Mouse (Mus musculus): ENCODE data around the gene Cc2d1a. TPM values are rescaled to one million over a fixed set of nuclear protein-coding genes. Genes with fewer than 3 reads are reported as not detected.

Cc2d1a gene
- polyA plus RNA-seq, 1 experiment from 2014 or later, result 17.1 TPM

DNA sequence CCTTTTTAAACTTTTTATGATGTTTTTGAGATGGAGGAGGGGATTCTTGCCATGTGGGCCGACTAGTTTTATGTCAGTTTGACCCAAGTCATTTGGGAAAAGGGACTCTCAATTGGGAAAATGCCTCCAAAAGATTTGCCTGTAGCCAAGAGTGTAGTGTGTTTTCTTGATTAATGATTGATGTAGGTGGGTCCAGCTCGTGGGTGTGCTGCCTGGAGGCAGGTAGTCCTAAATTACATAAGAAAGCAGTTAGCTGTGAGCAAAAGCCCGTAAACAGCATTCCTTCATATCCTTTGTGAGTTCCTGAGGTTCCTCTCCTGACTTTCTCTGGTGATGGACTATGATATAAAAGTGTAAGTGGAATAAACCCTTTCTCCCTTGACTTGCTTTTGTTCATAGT, 1.4 kb upstream of the Cc2d1a start:
- ATAC-seq (replicated peaks; ENCODE audit: low FRiP score), result no peak
- Histone ChIP-seq H3K4me2 (ENCODE audit: low read depth, low read length, severe bottlenecking) (no peak overlapping the region), H3K4me1 (replicated peaks; ENCODE audit: control insufficient read depth, insufficient read depth, low read length) (peaks cover 9% of the 10 kb centered on the region; the same call in 1 of the 2 replicates), H3K27ac (ENCODE audit: low read depth, low read length) (no peak overlapping the region), H3K9me3 (ENCODE audit: control insufficient read depth, low read length) (no peaks in the 10 kb centered on the region), H3K36me3 (ENCODE audit: control insufficient read depth, insufficient read depth, low read length) (no peaks in the 10 kb centered on the region), H3K27me3 (ENCODE audit: control insufficient read depth, insufficient read depth, low read length) (no peaks in the 10 kb centered on the region), H3K9ac (ENCODE audit: low read length) (no peak overlapping the region), H3K4me3 (ENCODE audit: low read depth, low read length) (no peak overlapping the region)
- whole genome bisulfite sequencing, result 77% methylated on average over 3 of the region's 3 CpGs
- no peak for DNase-seq (ENCODE audit: low spot score)

- no peak overlapping the region for H3K4me3 ChIP-seq (ENCODE audit: low read depth, low read length)
- H3K27ac ChIP-seq (ENCODE audit: low read depth, low read length), result no peak overlapping the region
- H3K9ac ChIP-seq (ENCODE audit: low read length), result no peak overlapping the region
- ATAC-seq (replicated peaks; ENCODE audit: low FRiP score) (0 out of 2 replicates have a peak, but pooled peaks have one; percentile 16), DNase-seq (ENCODE audit: low spot score) (no peak)
- H3K36me3 ChIP-seq (ENCODE audit: control insufficient read depth, insufficient read depth, low read length), result peaks cover 5% of the 10 kb centered on the region; the same call in 1 of the 2 replicates
- WGBS, result 96% methylated on average over 5 of the region's 5 CpGs
- no peaks in the 10 kb centered on the region for H3K9me3 ChIP-seq (ENCODE audit: control insufficient read depth, low read length)
- H3K4me1 ChIP-seq (replicated peaks; ENCODE audit: control insufficient read depth, insufficient read depth, low read length), result peaks cover 9% of the 10 kb centered on the region; the same call in 1 of the 2 replicates
- peak overlapping the region; percentile 85; the same call in 1 of the 2 replicates for H3K4me2 ChIP-seq (ENCODE audit: low read depth, low read length, severe bottlenecking)
- H3K27me3 ChIP-seq (ENCODE audit: control insufficient read depth, insufficient read depth, low read length), result no peaks in the 10 kb centered on the region
These were observed 755 bp upstream of the Cc2d1a start for GRCm38 (mm10) chr8:84148531-84148850.

GRCm38 (mm10) chr8:84147324-84147766, 391 bp downstream of the Cc2d1a start:
- H3K9me3 ChIP-seq (ENCODE audit: control insufficient read depth, low read length), result no peaks in the 10 kb centered on the region
- peaks cover 8% of the 10 kb centered on the region for H3K36me3 ChIP-seq (ENCODE audit: control insufficient read depth, insufficient read depth, low read length)
- WGBS, result 9% methylated on average over 14 of the region's 14 CpGs
- no peak overlapping the region for H3K27ac ChIP-seq (ENCODE audit: low read depth, low read length)
- H3K4me1 ChIP-seq (replicated peaks; ENCODE audit: control insufficient read depth, insufficient read depth, low read length), result peaks cover 9% of the 10 kb centered on the region; the same call in 1 of the 2 replicates
- H3K9ac ChIP-seq (ENCODE audit: low read length), result peak overlapping the region; percentile 81
- DNase-seq (ENCODE audit: low spot score) (no peak), ATAC-seq (replicated peaks; ENCODE audit: low FRiP score) (peak; percentile 81)
- no peaks in the 10 kb centered on the region for H3K27me3 ChIP-seq (ENCODE audit: control insufficient read depth, insufficient read depth, low read length)
- H3K4me3 ChIP-seq (ENCODE audit: low read depth, low read length), result peak overlapping the region; percentile 67
- H3K4me2 ChIP-seq (ENCODE audit: low read depth, low read length, severe bottlenecking), result peak overlapping the region; percentile 85

DNA sequence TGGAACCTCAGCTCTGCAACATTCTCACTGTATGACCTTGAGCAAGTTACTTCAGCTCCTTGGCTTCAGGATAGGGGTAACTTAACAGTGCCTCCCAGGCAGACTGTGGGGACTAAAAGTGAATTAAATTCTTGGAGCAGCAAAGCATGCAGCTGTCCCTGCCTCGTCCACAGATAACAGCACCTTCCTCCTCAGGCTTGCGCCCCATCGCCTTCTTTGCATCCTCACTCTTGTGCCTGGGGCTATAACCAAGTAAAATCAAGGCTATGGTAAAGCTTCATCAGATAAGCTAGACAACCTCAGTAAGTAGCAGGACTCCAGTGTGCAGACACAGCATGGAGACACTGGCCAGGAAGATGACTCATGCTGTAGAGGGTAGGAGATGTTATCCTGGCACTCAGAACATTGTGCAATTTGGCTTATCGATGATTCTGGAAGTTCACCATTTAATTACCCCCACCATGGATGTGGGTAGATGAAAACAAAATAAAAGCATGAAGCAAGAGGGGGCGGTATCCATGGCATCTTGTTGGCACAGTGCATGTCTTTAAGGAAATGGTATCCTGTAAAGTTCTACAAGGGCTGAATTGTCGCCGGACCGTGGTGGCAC, 3.0 kb downstream of the Cc2d1a start:
- no peaks in the 10 kb centered on the region for H3K27me3 ChIP-seq (ENCODE audit: control insufficient read depth, insufficient read depth, low read length)
- peaks cover 9% of the 10 kb centered on the region; the same call in 1 of the 2 replicates for H3K4me1 ChIP-seq (replicated peaks; ENCODE audit: control insufficient read depth, insufficient read depth, low read length)
- WGBS, result 96% methylated on average over 8 of the region's 8 CpGs
- H3K9me3 ChIP-seq (ENCODE audit: control insufficient read depth, low read length), result no peaks in the 10 kb centered on the region
- H3K9ac ChIP-seq (ENCODE audit: low read length), result no peak overlapping the region
- no peak overlapping the region for H3K4me2 ChIP-seq (ENCODE audit: low read depth, low read length, severe bottlenecking)
- H3K27ac ChIP-seq (ENCODE audit: low read depth, low read length), result no peak overlapping the region
- H3K4me3 ChIP-seq (ENCODE audit: low read depth, low read length), result no peak overlapping the region
- DNase-seq (ENCODE audit: low spot score) (no peak), ATAC-seq (replicated peaks; ENCODE audit: low FRiP score) (no peak)
- peaks cover 14% of the 10 kb centered on the region for H3K36me3 ChIP-seq (ENCODE audit: control insufficient read depth, insufficient read depth, low read length)

GRCm38 (mm10) chr8:84140838-84141237, 6.9 kb downstream of the Cc2d1a start:
- no peak overlapping the region for H3K9ac ChIP-seq (ENCODE audit: low read length)
- peaks cover 24% of the 10 kb centered on the region for H3K36me3 ChIP-seq (ENCODE audit: control insufficient read depth, insufficient read depth, low read length)
- no peak overlapping the region for H3K4me2 ChIP-seq (ENCODE audit: low read depth, low read length, severe bottlenecking)
- ATAC-seq (replicated peaks; ENCODE audit: low FRiP score) (no peak), DNase-seq (ENCODE audit: low spot score) (peak; percentile 36)
- H3K4me1 ChIP-seq (replicated peaks; ENCODE audit: control insufficient read depth, insufficient read depth, low read length), result no peaks in the 10 kb centered on the region
- 88% methylated on average over 4 of the region's 4 CpGs for WGBS
- no peak overlapping the region for H3K4me3 ChIP-seq (ENCODE audit: low read depth, low read length)
- no peaks in the 10 kb centered on the region for H3K9me3 ChIP-seq (ENCODE audit: control insufficient read depth, low read length)
- H3K27ac ChIP-seq (ENCODE audit: low read depth, low read length), result no peak overlapping the region
- no peaks in the 10 kb centered on the region for H3K27me3 ChIP-seq (ENCODE audit: control insufficient read depth, insufficient read depth, low read length)

DNA sequence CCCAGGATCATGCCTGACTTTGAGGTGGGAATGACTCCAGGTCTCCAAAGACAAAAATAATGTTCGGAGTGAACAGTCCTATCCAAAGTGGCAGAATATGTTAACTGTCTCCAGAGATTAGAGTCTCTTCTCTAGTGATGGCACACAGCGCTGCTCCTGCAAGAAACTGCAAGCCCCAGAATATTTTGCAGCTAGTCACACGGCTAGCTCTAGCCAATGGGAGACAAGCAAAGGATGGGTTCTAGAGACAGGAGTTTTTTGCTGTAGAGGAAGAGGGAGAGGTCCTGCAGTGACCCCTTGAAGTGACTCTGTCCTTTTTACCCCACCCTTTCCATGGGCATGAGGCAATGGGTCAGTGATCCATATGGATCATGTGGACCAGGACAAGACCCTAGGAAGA, 9.9 kb downstream of the Cc2d1a start:
- no peaks in the 10 kb centered on the region for H3K4me1 ChIP-seq (replicated peaks; ENCODE audit: control insufficient read depth, insufficient read depth, low read length)
- H3K27ac ChIP-seq (ENCODE audit: low read depth, low read length), result no peak overlapping the region
- no peak overlapping the region for H3K4me3 ChIP-seq (ENCODE audit: low read depth, low read length)
- no peaks in the 10 kb centered on the region for H3K27me3 ChIP-seq (ENCODE audit: control insufficient read depth, insufficient read depth, low read length)
- H3K4me2 ChIP-seq (ENCODE audit: low read depth, low read length, severe bottlenecking), result no peak overlapping the region
- no peaks in the 10 kb centered on the region for H3K9me3 ChIP-seq (ENCODE audit: control insufficient read depth, low read length)
- H3K9ac ChIP-seq (ENCODE audit: low read length), result no peak overlapping the region
- DNase-seq (ENCODE audit: low spot score), result peak; percentile 34
- 94% methylated on average over 3 of the region's 3 CpGs for WGBS
- H3K36me3 ChIP-seq (ENCODE audit: control insufficient read depth, insufficient read depth, low read length), result peaks cover 19% of the 10 kb centered on the region
- no peak for ATAC-seq (replicated peaks; ENCODE audit: low FRiP score)

DNA sequence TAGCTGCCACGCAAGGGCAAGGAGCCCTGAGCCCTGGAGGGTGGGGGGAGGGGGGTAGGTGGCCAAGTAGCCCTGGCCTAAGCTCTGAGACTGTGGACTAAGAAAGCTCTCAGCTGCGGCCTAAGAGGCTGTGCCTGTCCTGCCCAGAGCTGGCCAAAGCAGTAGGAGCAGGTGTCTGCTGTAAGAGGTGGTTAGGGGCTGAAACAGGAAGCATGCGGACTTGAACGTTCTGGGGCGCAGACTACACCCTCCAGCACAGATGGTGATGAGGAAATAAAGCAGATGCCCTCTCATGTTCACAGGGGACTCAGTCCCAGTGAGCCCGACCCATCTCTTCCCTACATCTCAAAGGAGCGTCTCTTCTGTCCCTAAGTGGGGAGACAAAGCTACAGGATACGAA, 15.5 kb downstream of the Cc2d1a start:
- H3K27ac ChIP-seq (ENCODE audit: low read depth, low read length), result no peak overlapping the region
- 86% methylated on average over 8 of the region's 8 CpGs for WGBS
- no peaks in the 10 kb centered on the region for H3K4me1 ChIP-seq (replicated peaks; ENCODE audit: control insufficient read depth, insufficient read depth, low read length)
- peak; percentile 47 for DNase-seq (ENCODE audit: low spot score)
- H3K27me3 ChIP-seq (ENCODE audit: control insufficient read depth, insufficient read depth, low read length), result no peaks in the 10 kb centered on the region
- H3K4me3 ChIP-seq (ENCODE audit: low read depth, low read length), result no peak overlapping the region
- ATAC-seq (replicated peaks; ENCODE audit: low FRiP score), result no peak
- H3K9ac ChIP-seq (ENCODE audit: low read length), result no peak overlapping the region
- H3K9me3 ChIP-seq (ENCODE audit: control insufficient read depth, low read length), result no peaks in the 10 kb centered on the region
- H3K4me2 ChIP-seq (ENCODE audit: low read depth, low read length, severe bottlenecking), result no peak overlapping the region
- H3K36me3 ChIP-seq (ENCODE audit: control insufficient read depth, insufficient read depth, low read length), result peaks cover 9% of the 10 kb centered on the region

GRCm38 (mm10) chr8:84130806-84131205, 16.9 kb downstream of the Cc2d1a start:
- Histone ChIP-seq H3K4me3 (ENCODE audit: low read depth, low read length) (no peak overlapping the region), H3K9me3 (ENCODE audit: control insufficient read depth, low read length) (no peaks in the 10 kb centered on the region), H3K9ac (ENCODE audit: low read length) (peak overlapping the region; percentile 12; the same call in 1 of the 2 replicates), H3K27me3 (ENCODE audit: control insufficient read depth, insufficient read depth, low read length) (no peaks in the 10 kb centered on the region), H3K4me2 (ENCODE audit: low read depth, low read length, severe bottlenecking) (no peak overlapping the region), H3K27ac (ENCODE audit: low read depth, low read length) (no peak overlapping the region), H3K36me3 (ENCODE audit: control insufficient read depth, insufficient read depth, low read length) (peaks cover 3% of the 10 kb centered on the region), H3K4me1 (replicated peaks; ENCODE audit: control insufficient read depth, insufficient read depth, low read length) (no peaks in the 10 kb centered on the region)
- DNase-seq (ENCODE audit: low spot score) (peak; percentile 57), ATAC-seq (replicated peaks; ENCODE audit: low FRiP score) (no peak)
- 45% methylated on average over 30 of the region's 30 CpGs for WGBS

GRCm38 (mm10) chr8:84128277-84128676, 19.5 kb downstream of the Cc2d1a start:
- WGBS, result 77% methylated on average over 8 of the region's 8 CpGs
- no peak for ATAC-seq (replicated peaks; ENCODE audit: low FRiP score)
- DNase-seq (ENCODE audit: low spot score), result no peak
- Histone ChIP-seq H3K27me3 (ENCODE audit: control insufficient read depth, insufficient read depth, low read length) (no peaks in the 10 kb centered on the region), H3K36me3 (ENCODE audit: control insufficient read depth, insufficient read depth, low read length) (peaks cover 1% of the 10 kb centered on the region; the same call in 1 of the 2 replicates), H3K4me3 (ENCODE audit: low read depth, low read length) (no peak overlapping the region), H3K27ac (ENCODE audit: low read depth, low read length) (no peak overlapping the region), H3K4me1 (replicated peaks; ENCODE audit: control insufficient read depth, insufficient read depth, low read length) (no peaks in the 10 kb centered on the region), H3K9ac (ENCODE audit: low read length) (no peak overlapping the region), H3K9me3 (ENCODE audit: control insufficient read depth, low read length) (no peaks in the 10 kb centered on the region), H3K4me2 (ENCODE audit: low read depth, low read length, severe bottlenecking) (no peak overlapping the region)
